Mouse (Mus musculus): ENCODE results near the gene Copz2.

DNA sequence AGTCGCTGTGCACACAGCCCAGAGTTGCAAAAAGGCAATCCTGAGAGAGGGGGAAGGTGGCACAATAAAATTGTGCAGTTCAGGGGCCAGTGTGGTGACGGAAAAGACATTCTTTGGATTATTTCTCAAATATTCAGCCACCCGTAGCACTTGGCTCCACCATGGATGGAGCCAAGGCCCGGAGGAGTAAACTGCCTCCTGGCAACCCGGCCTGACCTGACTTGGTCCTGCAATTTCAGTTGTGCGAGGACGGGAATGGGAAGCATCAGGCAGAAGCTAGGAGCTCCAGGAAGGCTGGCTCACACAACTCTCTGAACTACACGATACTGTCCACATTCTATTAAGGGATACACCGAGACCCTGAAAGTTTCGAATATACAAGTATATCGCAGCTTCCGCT is 12.9 kb downstream of the Copz2 start:
- TF ChIP-seq CTCF (IDR thresholded peaks at IDR 0.05; ENCODE audit: borderline replicate concordance, extremely low read depth, insufficient read depth, insufficient read length): no peak
- no peak for TF ChIP-seq POLR2A (IDR thresholded peaks at IDR 0.05; ENCODE audit: borderline replicate concordance, extremely low read depth, insufficient read depth, insufficient read length, poor library complexity, severe bottlenecking)

Measured in brain, embryonic 14.5 days (tissue).